Mouse (Mus musculus) common myeloid progenitor, adult 5-6 weeks (primary cell): ENCODE data around the gene Prss42. TPM values are rescaled to one million over a fixed set of nuclear protein-coding genes. Genes with fewer than 3 reads are reported as not detected.

ENCODE experiments used
- total RNA-seq: library from RNA; stranded (forward); fragments of 200-1000, 187-1606 nt; gene quantifications from 2 replicates; pipeline ENCODE4 v1.2.3, GENCODE M21; 2017

Prss42 gene
- total RNA-seq, 1 experiment from 2014 or later = not detected

Other genes with a start within 250 kb of the Prss42 start
- gene Nradd, start 173.7 kb upstream of the Prss42 start, total RNA-seq = 2.1 and 5.8 TPM in 2 replicates
- gene Nbeal2, start 144.0 kb upstream of the Prss42 start, total RNA-seq = 8.6 and 19.5 TPM in 2 replicates
- 88.7 and 112 TPM in 2 replicates for gene Ccdc12, start 141.7 kb upstream of the Prss42 start, total RNA-seq
- not detected in 2 replicates for gene Myl3, start 56.3 kb upstream of the Prss42 start, total RNA-seq
- 0.23 TPM in 1 of 2 replicates, not detected in the other for gene Pth1r, start 51.0 kb upstream of the Prss42 start, total RNA-seq
- gene Prss44, start 15.8 kb downstream of the Prss42 start, total RNA-seq = not detected in 2 replicates
- gene Prss43, start 28.5 kb downstream of the Prss42 start, total RNA-seq = not detected in 2 replicates
- not detected in 2 replicates for gene Prss45, start 36.4 kb downstream of the Prss42 start, total RNA-seq
- not detected in 2 replicates for gene Prss46, start 46.3 kb downstream of the Prss42 start, total RNA-seq
- 8.7 and 10.2 TPM in 2 replicates for gene Prss50, start 59.8 kb downstream of the Prss42 start, total RNA-seq
- gene Als2cl, start 81.7 kb downstream of the Prss42 start, total RNA-seq = 0.87 and 3.1 TPM in 2 replicates
- gene Tmie, start 81.9 kb downstream of the Prss42 start, total RNA-seq = 0.23 TPM in 1 of 2 replicates, not detected in the other
- gene Fam240a, start 118.7 kb downstream of the Prss42 start, total RNA-seq = not detected in 2 replicates
- not detected in 2 replicates for gene Tdgf1, start 148.0 kb downstream of the Prss42 start, total RNA-seq
- gene Lrrc2, start 153.4 kb downstream of the Prss42 start, total RNA-seq = 0.32 and 1.7 TPM in 2 replicates
- not detected in 2 replicates for gene Rtp3, start 192.4 kb downstream of the Prss42 start, total RNA-seq
- gene Ltf, start 221.1 kb downstream of the Prss42 start, total RNA-seq = 52.3 and 80.1 TPM in 2 replicates